Mouse (Mus musculus) liver (tissue): ENCODE measurements around the gene Krt87.

Experiments used
- DNase-seq: peaks from one replicate; pipeline ENCODE4 v3.0.0-alpha.2; 2020; ENCODE audit warnings: mixed read lengths

Gene Krt87

GRCm38 (mm10) chr15:101438555-101438954, at the start of gene Krt87:
Gene Krt87, minus strand, starts transcription at chr15:101438804.
- DNase-seq: no peak

- no peak for DNase-seq
Observed at GRCm38 (mm10) chr15:101485911-101486635, 47.5 kb upstream of the Krt87 start.

GRCm38 (mm10) chr15:101484939-101485338, 46.3 kb upstream of the Krt87 start:
- no peak for DNase-seq

- DNase-seq: no peak
Observed at GRCm38 (mm10) chr15:101483646-101484045, 45.0 kb upstream of the Krt87 start.

- no peak for DNase-seq
Observed at GRCm38 (mm10) chr15:101482056-101482455, 43.5 kb upstream of the Krt87 start.

- DNase-seq: no peak
Observed at GRCm38 (mm10) chr15:101479666-101480060, 41.1 kb upstream of the Krt87 start.

GRCm38 (mm10) chr15:101479007-101479665, 40.5 kb upstream of the Krt87 start:
- peak; percentile 34 for DNase-seq

- peak; percentile 24 for DNase-seq
Observed at GRCm38 (mm10) chr15:101472952-101473528, 34.4 kb upstream of the Krt87 start, which contains the start of gene Krt86. Gene Krt86, plus strand, starts transcription at chr15:101473478.

- DNase-seq: no peak
Observed at GRCm38 (mm10) chr15:101469093-101469492, 30.5 kb upstream of the Krt87 start.

- DNase-seq: no peak
Observed at GRCm38 (mm10) chr15:101463651-101464050, 25.0 kb upstream of the Krt87 start, which contains the start of gene Krt81. Gene Krt81, minus strand, starts transcription at chr15:101463751.

GRCm38 (mm10) chr15:101459283-101459682, 20.7 kb upstream of the Krt87 start:
- no peak for DNase-seq

- no peak for DNase-seq
Observed at GRCm38 (mm10) chr15:101458361-101458930, 19.8 kb upstream of the Krt87 start.

- DNase-seq: no peak
Observed at GRCm38 (mm10) chr15:101455891-101456290, 17.3 kb upstream of the Krt87 start.

GRCm38 (mm10) chr15:101455292-101455691, 16.7 kb upstream of the Krt87 start:
- DNase-seq: no peak

GRCm38 (mm10) chr15:101454774-101455173, 16.2 kb upstream of the Krt87 start:
- DNase-seq: no peak

- DNase-seq: peak; percentile 64
Observed at GRCm38 (mm10) chr15:101453093-101453736, 14.6 kb upstream of the Krt87 start.

GRCm38 (mm10) chr15:101447444-101447843, 8.8 kb upstream of the Krt87 start, which contains the start of gene Krt88:
Gene Krt88, plus strand, starts transcription at chr15:101447744.
- DNase-seq: no peak

GRCm38 (mm10) chr15:101446572-101446971, 8.0 kb upstream of the Krt87 start:
- no peak for DNase-seq

GRCm38 (mm10) chr15:101440837-101441236, 2.2 kb upstream of the Krt87 start:
- no peak for DNase-seq

- DNase-seq: no peak
Observed at GRCm38 (mm10) chr15:101436611-101437010, 2.0 kb downstream of the Krt87 start.

GRCm38 (mm10) chr15:101424914-101425313, 13.7 kb downstream of the Krt87 start:
- DNase-seq: no peak

- DNase-seq: no peak
Observed at GRCm38 (mm10) chr15:101420903-101421302, 17.7 kb downstream of the Krt87 start.

GRCm38 (mm10) chr15:101418950-101419349, 19.7 kb downstream of the Krt87 start:
- no peak for DNase-seq
